Mouse (Mus musculus) heart, adult 10 weeks (tissue): ENCODE data around the gene Crhr1. TPM values are rescaled to one million over a fixed set of nuclear protein-coding genes. Genes with fewer than 3 reads are reported as not detected.

Experiments used
- polyA plus RNA-seq: library from polyadenylated mRNA; stranded (reverse); fragments of 350-450 nt; fragmentation: Illumina TruSeq; extraction: RNeasy Lipid Tissue Mini Kit (QIAGEN cat#74804); gene quantifications from one replicate; pipeline ENCODE4 v1.2.3, GENCODE M21; 2014; ENCODE audit warnings: low read depth, low replicate concordance

Crhr1 gene
- polyA plus RNA-seq, result not detected

GRCm38 (mm10) chr11:104132580-104133441 lies at the start of gene Crhr1:
Gene Crhr1 (plus strand): TSS chr11:104132855.

GRCm38 (mm10) chr11:104186135-104186836 lies 53.6 kb downstream of the Crhr1 start, which contains the start of gene Sppl2c:
Gene Sppl2c (plus strand): TSS chr11:104186327.

Other genes with a start within 250 kb of the Crhr1 start
- gene Nsf, start 178.8 kb upstream of the Crhr1 start, polyA plus RNA-seq, result 17.2 TPM
- gene Arf2, start 166.1 kb upstream of the Crhr1 start, polyA plus RNA-seq, result 30.6 TPM
- gene Sppl2c, start 53.5 kb downstream of the Crhr1 start, polyA plus RNA-seq, result not detected
- gene Mapt, start 98.5 kb downstream of the Crhr1 start, polyA plus RNA-seq, result 61.7 TPM